Mouse (Mus musculus): ENCODE data around the gene Lingo3.
"Not testable (repeated sequence)": the region's sequence is repeated elsewhere in the genome, so short reads cannot be mapped to it uniquely, and the experiment has no call there.

The Lingo3 gene

GRCm38 (mm10) chr10:80843087-80843930 lies 530 bp downstream of the Lingo3 start:
- no peak for DNase-seq

DNA sequence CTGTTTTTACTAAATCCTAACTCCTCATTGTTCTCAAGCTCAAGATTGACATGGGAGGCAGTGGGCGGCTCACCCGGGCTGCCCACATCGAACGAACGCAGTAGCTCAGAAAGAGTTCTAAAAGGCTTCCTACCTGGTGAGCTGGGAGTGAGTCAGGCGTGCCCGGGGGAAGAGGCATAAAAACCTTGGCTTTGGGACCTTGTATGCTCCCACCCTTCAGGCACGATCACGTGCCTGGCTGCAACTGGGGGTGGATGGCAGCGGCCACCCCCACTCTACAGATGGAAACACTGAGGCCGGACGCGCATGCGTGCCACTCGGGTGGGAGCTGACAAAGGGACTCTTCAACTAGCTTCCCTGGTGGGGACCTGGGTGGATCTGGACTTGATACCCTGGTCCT lies 1.5 kb downstream of the Lingo3 start:
- no peak for DNase-seq

- DNase-seq: no peak
Measured at GRCm38 (mm10) chr10:80841685-80842084, 2.2 kb downstream of the Lingo3 start.

DNA sequence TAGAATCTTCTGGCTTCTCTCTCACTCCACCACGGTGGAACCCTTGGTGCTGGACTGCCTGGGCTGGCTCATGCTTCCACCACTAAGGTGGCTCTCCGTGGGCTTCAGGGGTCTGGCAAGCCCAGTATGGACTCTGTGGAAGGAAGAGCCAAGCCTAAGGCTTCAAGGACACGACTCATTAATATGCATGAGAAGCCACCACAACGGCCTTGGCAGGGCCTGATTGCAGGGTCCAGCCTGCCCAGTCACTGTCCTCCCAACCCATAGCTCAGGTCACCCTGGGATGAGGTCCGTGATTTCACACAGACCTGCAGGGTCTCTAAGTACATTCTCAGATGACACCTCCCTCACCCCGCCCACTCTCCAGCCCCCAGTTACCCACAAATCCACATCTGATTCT lies 4.0 kb downstream of the Lingo3 start:
- DNase-seq: no peak

DNA sequence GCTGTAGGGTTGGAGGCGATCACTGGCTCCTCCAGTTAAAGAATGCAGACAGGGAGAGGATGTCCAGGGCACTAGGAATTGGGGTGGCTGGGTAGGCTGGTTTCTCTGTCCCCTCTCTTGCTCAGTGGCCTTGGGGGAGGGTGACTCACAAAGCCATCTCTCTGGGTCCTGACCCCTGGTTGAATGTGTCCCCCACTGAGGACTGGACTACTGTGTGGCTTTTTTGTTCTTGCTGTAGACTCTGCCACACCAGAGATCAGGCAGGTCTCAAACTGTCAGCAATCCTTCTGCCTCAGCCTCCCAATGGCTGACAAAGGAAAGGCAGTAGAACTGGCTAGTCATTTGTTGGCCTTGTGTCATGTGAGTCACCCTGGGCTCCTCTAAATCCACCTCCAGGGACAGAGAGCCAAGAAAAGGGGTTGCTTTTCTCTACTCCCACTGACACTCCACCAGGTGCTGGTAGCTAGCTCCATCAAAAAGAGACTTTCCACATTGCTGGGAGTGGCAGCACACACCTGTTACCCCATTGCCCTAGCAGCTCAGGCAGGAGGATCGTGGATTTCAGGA lies 5.4 kb downstream of the Lingo3 start:
- no peak for DNase-seq

DNA sequence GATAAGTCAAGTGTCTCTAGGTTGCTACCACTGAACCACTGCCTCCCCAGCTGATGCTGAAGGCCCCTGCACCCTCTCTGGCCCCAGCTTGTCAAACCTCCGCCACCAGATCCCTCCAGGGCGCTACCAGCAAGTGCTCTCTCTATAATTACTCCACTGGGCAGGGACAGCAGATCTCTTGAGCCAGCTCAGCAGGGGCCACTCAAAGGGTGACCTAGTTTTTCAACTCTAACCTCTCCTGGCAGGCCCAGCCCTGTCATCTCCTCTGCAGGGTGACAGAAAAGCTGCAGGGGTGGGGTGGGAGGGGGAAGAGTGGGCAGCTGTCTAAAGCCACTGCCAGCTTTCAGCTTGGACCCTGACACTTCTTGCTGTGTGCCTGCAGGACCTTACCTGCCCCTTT lies 6.0 kb downstream of the Lingo3 start:
- no peak for DNase-seq

GRCm38 (mm10) chr10:80836949-80837379 lies 6.9 kb downstream of the Lingo3 start:
- DNase-seq: no peak

DNA sequence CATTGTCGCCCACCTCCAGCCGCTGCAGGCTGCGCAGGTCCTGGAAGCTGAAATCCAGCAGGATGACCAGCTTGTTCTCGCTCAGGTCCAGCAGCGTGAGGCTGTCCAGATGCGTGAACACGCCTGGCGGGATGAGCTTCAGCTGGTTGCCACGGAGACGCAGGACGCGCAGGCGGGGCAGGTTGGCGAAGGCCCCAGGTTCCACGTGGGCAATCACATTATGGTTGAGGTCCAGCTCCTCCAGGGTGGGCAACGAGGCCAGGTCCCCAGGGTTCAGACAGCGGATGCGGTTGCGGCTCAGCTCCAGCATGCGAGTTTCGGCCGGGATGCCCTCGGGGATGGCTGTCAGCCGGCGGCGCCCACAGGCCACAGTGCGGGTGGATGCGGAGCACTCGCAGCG lies 8.2 kb downstream of the Lingo3 start:
- no peak for DNase-seq

DNA sequence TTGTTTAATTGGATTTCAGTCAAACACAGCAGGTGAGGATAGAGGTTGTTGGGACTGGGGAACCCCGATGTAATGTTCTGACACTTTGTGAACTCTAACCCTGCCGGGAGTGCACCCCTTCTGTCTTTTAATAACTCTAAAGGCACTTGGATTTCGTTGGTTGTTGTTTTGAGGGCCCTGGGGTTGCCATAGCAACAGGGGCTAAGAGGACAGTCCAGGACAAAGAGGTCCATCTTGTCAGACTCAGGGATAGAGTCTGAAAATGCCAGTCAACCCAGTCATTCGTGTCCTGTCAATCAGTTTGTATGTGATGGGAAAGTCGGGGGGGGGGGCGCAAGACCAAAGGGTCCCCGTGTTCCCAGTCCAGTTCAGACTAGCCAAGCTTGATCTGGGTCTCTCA lies 11.0 kb downstream of the Lingo3 start:
- DNase-seq: no peak

DNA sequence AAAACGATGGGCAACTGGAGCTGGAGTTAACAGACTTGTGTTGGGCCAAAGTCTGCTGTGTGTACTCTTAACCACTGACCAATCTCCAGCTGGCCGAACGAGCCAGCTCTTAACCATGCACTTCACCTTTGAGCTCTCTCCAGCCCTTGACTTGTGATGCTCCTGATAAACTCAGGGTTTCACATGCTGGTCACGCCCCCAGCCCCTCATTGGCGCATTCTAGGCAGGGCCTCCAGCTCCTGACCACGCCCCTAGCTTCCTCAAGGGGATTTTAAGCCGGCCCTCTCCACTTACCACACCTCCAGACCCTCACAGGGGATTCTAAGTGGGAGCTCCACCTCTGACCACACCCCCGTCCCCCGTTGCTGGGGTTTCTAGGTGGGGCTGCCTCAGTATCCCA lies 12.7 kb downstream of the Lingo3 start:
- peak; percentile 54 to 58 for DNase-seq

GRCm38 (mm10) chr10:80829359-80830278 lies 14.2 kb downstream of the Lingo3 start:
- no peak for DNase-seq

GRCm38 (mm10) chr10:80828587-80828986 lies 15.3 kb downstream of the Lingo3 start:
- DNase-seq: not testable (repeated sequence)

- no peak for DNase-seq
Measured at GRCm38 (mm10) chr10:80827870-80828420, 15.9 kb downstream of the Lingo3 start.

DNA sequence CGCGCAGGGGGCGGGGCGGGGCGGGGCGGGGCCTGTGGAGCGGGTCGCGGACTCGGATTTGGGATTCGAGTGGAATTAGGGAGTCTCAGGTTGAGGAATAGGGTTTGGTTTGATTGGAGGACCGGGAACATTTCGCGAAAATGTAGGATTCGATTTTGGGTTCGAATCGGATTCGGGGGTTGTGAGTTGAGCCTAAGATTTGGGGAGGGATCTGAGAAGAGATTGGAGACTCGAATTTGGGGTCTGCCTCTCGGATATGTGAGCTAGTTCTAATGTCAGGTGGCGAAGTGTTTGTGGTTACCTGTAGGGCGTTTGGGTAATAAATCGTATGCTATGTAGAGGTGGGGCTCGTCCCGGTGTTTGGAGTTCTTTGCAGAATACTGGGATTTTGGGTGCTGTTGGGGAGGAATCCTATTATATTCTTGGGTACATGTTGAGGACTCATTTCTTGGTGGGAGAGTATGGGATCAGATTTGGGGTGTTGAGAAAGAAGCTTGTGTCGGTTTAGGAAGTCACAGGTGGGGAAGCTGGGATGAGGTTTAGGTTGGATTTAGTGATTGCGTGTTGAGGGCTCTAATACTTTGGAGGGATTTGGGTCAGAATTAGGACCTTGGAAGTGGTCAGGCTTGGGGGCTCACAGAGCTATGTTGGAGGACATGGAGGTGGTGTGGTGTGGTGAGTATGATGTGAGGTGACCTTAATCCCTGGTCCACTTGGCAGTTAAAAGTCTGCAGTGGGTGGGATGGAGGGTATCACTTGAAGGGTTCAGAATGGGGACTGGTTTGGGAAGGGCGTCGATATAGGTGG lies 16.6 kb downstream of the Lingo3 start:
- DNase-seq: no peak

DNA sequence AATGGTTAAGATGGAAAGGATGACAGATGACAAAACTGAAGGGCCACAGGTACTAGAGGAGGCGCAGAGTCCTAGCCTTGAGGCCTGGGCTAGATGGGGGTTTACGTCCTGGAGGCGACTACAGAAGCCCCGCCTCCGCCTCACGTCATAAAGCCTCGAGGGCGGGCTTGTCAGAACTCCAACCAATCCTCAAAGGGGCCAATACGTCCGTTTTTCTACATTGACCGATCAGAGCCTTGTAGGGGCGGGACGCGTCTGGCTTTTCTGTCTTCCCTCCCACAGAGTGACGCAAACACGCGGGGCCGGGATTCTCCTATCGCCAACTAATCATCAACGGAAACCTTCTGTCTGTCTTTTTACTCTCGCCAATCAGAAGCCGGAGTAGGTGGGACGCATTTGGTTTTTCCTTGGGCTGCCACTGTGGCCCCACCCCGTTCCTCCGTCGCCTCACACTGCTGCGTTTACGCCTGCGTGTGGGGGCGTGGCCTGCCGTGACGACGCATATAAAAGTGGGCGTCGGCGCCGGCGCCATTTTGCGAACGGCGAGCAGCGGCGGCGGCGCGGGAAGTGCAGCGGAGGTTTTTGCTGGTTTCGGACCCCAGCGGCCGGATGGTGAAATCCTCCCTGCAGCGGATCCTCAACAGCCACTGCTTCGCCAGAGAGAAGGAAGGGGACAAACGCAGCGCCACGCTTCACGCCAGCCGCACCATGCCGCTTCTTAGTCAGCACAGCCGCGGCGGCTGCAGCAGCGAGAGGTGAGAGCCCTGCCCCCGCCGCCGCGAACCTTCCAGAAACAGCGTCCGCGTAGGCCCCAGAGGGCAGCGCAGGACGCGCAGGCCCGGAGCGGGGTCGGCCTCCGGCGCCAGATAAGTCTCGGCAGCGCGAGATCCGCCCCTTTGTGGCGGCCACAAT lies 17.4 kb downstream of the Lingo3 start, which contains the start of gene Oaz1:
Gene Oaz1 (plus strand): TSS at position 506 of the 912 bp plus-strand sequence.
- DNase-seq: peak; percentile 99

DNA sequence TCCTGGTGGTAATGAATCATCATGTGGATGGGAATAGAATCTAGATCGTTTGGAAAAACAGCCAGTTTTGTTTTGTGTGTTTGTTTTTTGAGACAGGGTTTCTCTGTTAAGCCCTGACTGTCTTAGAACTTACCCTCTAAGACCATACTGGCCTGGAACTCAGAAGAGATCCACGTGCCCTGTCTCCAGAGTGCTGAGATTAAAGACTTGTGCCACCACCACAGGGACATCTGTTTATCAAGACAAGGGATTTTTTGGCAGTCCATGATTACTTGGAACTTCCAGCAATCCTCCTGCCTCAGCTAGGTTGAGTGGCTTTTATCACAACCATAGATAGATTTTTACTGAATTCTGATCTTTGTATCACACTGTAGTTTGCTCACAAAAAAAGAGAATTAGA lies 19.0 kb downstream of the Lingo3 start:
- DNase-seq: no peak

GRCm38 (mm10) chr10:80823847-80824643 lies 19.8 kb downstream of the Lingo3 start:
- DNase-seq: peak in 1 of 2 experiments; percentile 36

- DNase-seq: no peak
Measured at GRCm38 (mm10) chr10:80823316-80823715, 20.5 kb downstream of the Lingo3 start.

GRCm38 (mm10) chr10:80822528-80822927 lies 21.3 kb downstream of the Lingo3 start:
- no peak for DNase-seq

DNA sequence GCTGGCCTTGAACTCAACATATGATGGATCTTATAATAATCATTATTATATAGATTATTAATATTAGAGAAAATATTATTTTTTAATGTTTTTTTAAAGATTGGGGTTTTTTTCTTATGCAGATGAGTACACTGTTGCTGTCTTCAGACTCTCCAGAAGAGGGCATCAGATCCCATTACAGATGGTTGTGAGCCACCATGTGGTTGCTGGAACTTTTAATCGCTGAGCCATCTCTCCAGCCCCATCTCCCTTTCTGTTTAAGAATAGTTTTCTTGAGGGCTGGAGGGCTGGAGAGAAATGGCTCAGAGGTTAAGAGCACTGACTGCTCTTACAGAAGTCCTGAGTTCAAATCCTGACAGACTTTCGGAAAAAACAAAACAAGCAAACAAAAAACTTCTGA lies 21.8 kb downstream of the Lingo3 start:
- DNase-seq: peak; percentile 55 to 64
